Mouse (Mus musculus) midbrain, embryonic 15.5 days (tissue): ENCODE data around the gene H3f3a. TPM values are rescaled to one million over a fixed set of nuclear protein-coding genes. Genes with fewer than 3 reads are reported as not detected.

Experiments
- ATAC-seq: fragments of 200-750 bp; cut with Nextera tagmentation; replicated peaks from 2 replicates; pipeline ENCODE4 v1.8.0; 2017; ENCODE audit warnings: moderate TSS enrichment
- H3K27ac ChIP-seq: fragments of 300-500 bp; sonication (generic); 2 replicates; pipeline ENCODE4 v1.5.1; 2015; ENCODE audit warnings: mild to moderate bottlenecking, inconsistent platforms
- H3K27me3 ChIP-seq: fragments of 300-500 bp; sonication (generic); replicated peaks from 2 replicates; pipeline ENCODE4 v1.6.1; 2015; ENCODE audit warnings: inconsistent platforms
- H3K36me3 ChIP-seq: fragments of 300-500 bp; sonication (generic); replicated peaks from 2 replicates; pipeline ENCODE4 v1.6.1; 2015; ENCODE audit warnings: inconsistent platforms
- H3K4me1 ChIP-seq: fragments of 300-500 bp; sonication (generic); 2 replicates; pipeline ENCODE4 v1.6.1; 2015; ENCODE audit warnings: inconsistent platforms
- H3K4me2 ChIP-seq: fragments of 300-500 bp; sonication (generic); 2 replicates; pipeline ENCODE4 v1.6.1; 2015; ENCODE audit warnings: inconsistent platforms, mild to moderate bottlenecking, moderate library complexity
- H3K4me3 ChIP-seq: fragments of 300-500 bp; sonication (generic); 2 replicates; pipeline ENCODE4 v1.5.1; 2015; ENCODE audit warnings: mild to moderate bottlenecking, inconsistent platforms
- H3K9ac ChIP-seq: fragments of 300-500 bp; sonication (generic); 2 replicates; pipeline ENCODE4 v1.6.1; 2015; ENCODE audit warnings: mild to moderate bottlenecking, inconsistent platforms
- H3K9me3 ChIP-seq: fragments of 300-500 bp; sonication (generic); 2 replicates; pipeline ENCODE4 v1.6.1; 2016; ENCODE audit warnings: inconsistent platforms
- WGBS: fragments of 180-500 bp; shearing (Covaris S2); methylation state at CpG from one replicate; pipeline ENCODE4 v1.1.7; 2015; ENCODE audit warnings: mixed read lengths; 5-methylcytosine and 5-hydroxymethylcytosine counted together
- polyA plus RNA-seq: library from polyadenylated mRNA; unstranded; fragments of >200 nt; fragmentation: Nextera tagmentation; extraction: Ambion mirVana; gene quantifications from 2 replicates; pipeline ENCODE4 v1.2.1, GENCODE M21; 2015

The H3f3a gene
- polyA plus RNA-seq, 1 experiment from 2014 or later, result 3,070 TPM

- Histone ChIP-seq H3K27me3 (no peaks in the 10 kb centered on the region), H3K36me3 (0 out of 2 replicates have a peak, but pooled peaks cover 1% of the 10 kb centered on the region), H3K9ac (peak overlapping the region; percentile 2; the same call in 1 of the 2 replicates), H3K4me2 (peak overlapping the region; percentile 53), H3K27ac (peak overlapping the region; percentile 100), H3K9me3 (no peaks in the 10 kb centered on the region), H3K4me3 (peak overlapping the region; percentile 7; the same call in 1 of the 2 replicates), H3K4me1 (peaks cover 26% of the 10 kb centered on the region)
- 22% methylated on average over 12 of the region's 12 CpGs for WGBS
- no peak for ATAC-seq
Observed at GRCm38 (mm10) chr1:180815371-180816024, 1.8 kb upstream of the H3f3a start.

- Histone ChIP-seq H3K4me3 (peak overlapping the region; percentile 98), H3K36me3 (peaks cover 12% of the 10 kb centered on the region), H3K4me1 (peaks cover 44% of the 10 kb centered on the region), H3K27me3 (no peaks in the 10 kb centered on the region), H3K9me3 (no peaks in the 10 kb centered on the region), H3K27ac (peak overlapping the region; percentile 100), H3K4me2 (peak overlapping the region; percentile 56), H3K9ac (peak overlapping the region; percentile 98)
- peak; percentile 95 for ATAC-seq
- 1% methylated on average over 65 of the region's 65 CpGs for WGBS
Observed at GRCm38 (mm10) chr1:180813409-180813884, 296 bp downstream of the H3f3a start.

- H3K9ac ChIP-seq, result peak overlapping the region; percentile 98
- H3K36me3 ChIP-seq, result peaks cover 17% of the 10 kb centered on the region
- peak overlapping the region; percentile 56 for H3K4me2 ChIP-seq
- peak overlapping the region; percentile 98 for H3K4me3 ChIP-seq
- H3K27ac ChIP-seq, result peak overlapping the region; percentile 100
- peaks cover 50% of the 10 kb centered on the region for H3K4me1 ChIP-seq
- ATAC-seq, result peak; percentile 38
- under 1% methylated on average over 71 of the region's 71 CpGs for WGBS
- H3K27me3 ChIP-seq, result no peaks in the 10 kb centered on the region
- H3K9me3 ChIP-seq, result no peaks in the 10 kb centered on the region
Observed at GRCm38 (mm10) chr1:180812463-180813408, 1.0 kb downstream of the H3f3a start.

GRCm38 (mm10) chr1:180811596-180812462, 1.9 kb downstream of the H3f3a start:
- peak overlapping the region; percentile 56 for H3K4me2 ChIP-seq
- ATAC-seq, result no peak
- H3K9me3 ChIP-seq, result no peaks in the 10 kb centered on the region
- WGBS, result 4% methylated on average over 27 of the region's 27 CpGs
- peaks cover 26% of the 10 kb centered on the region for H3K36me3 ChIP-seq
- H3K4me1 ChIP-seq, result peaks cover 52% of the 10 kb centered on the region
- H3K4me3 ChIP-seq, result peak overlapping the region; percentile 98
- peak overlapping the region; percentile 100 for H3K27ac ChIP-seq
- H3K27me3 ChIP-seq, result no peaks in the 10 kb centered on the region
- peak overlapping the region; percentile 98 for H3K9ac ChIP-seq

- Histone ChIP-seq H3K36me3 (peaks cover 35% of the 10 kb centered on the region), H3K4me1 (peaks cover 57% of the 10 kb centered on the region), H3K4me3 (peak overlapping the region; percentile 98), H3K27me3 (no peaks in the 10 kb centered on the region), H3K4me2 (peak overlapping the region; percentile 56), H3K27ac (no peak overlapping the region), H3K9ac (0 out of 2 replicates have a peak overlapping the region, but pooled peaks have one; percentile 21), H3K9me3 (no peaks in the 10 kb centered on the region)
- 70% methylated on average over 7 of the region's 7 CpGs for WGBS
- no peak for ATAC-seq
Observed at GRCm38 (mm10) chr1:180810976-180811375, 2.8 kb downstream of the H3f3a start.

GRCm38 (mm10) chr1:180808831-180809230, 4.9 kb downstream of the H3f3a start:
- WGBS, result 69% methylated on average over 5 of the region's 5 CpGs
- no peak overlapping the region for H3K4me3 ChIP-seq
- H3K27me3 ChIP-seq, result no peaks in the 10 kb centered on the region
- H3K27ac ChIP-seq, result no peak overlapping the region
- H3K4me2 ChIP-seq, result no peak overlapping the region
- H3K4me1 ChIP-seq, result peaks cover 43% of the 10 kb centered on the region
- no peaks in the 10 kb centered on the region for H3K9me3 ChIP-seq
- H3K9ac ChIP-seq, result no peak overlapping the region
- peaks cover 56% of the 10 kb centered on the region for H3K36me3 ChIP-seq
- no peak for ATAC-seq

- no peaks in the 10 kb centered on the region for H3K9me3 ChIP-seq
- H3K4me1 ChIP-seq, result peaks cover 20% of the 10 kb centered on the region
- no peak for ATAC-seq
- no peak overlapping the region for H3K9ac ChIP-seq
- H3K27me3 ChIP-seq, result no peaks in the 10 kb centered on the region
- peaks cover 55% of the 10 kb centered on the region for H3K36me3 ChIP-seq
- H3K4me3 ChIP-seq, result no peak overlapping the region
- H3K27ac ChIP-seq, result no peak overlapping the region
- 92% methylated on average over 6 of the region's 6 CpGs for WGBS
- no peak overlapping the region for H3K4me2 ChIP-seq
Observed at GRCm38 (mm10) chr1:180803881-180804280, 9.9 kb downstream of the H3f3a start.

GRCm38 (mm10) chr1:180801466-180801994, 12.2 kb downstream of the H3f3a start:
- WGBS, result 86% methylated on average over 3 of the region's 3 CpGs

GRCm38 (mm10) chr1:180800814-180801213, 12.9 kb downstream of the H3f3a start:
- no peaks in the 10 kb centered on the region for H3K9me3 ChIP-seq
- WGBS, result 58% methylated on average over 2 of the region's 2 CpGs
- H3K4me3 ChIP-seq, result no peak overlapping the region
- no peak overlapping the region for H3K9ac ChIP-seq
- H3K36me3 ChIP-seq, result peaks cover 28% of the 10 kb centered on the region
- ATAC-seq, result no peak
- no peaks in the 10 kb centered on the region for H3K27me3 ChIP-seq
- H3K27ac ChIP-seq, result no peak overlapping the region
- H3K4me2 ChIP-seq, result no peak overlapping the region
- H3K4me1 ChIP-seq, result 0 out of 2 replicates have a peak, but pooled peaks cover under 1% of the 10 kb centered on the region

More at GRCm38 (mm10) chr1:180801466-180801994, 12.2 kb downstream of the H3f3a start:
- no peaks in the 10 kb centered on the region for H3K27me3 ChIP-seq
- H3K9me3 ChIP-seq, result no peaks in the 10 kb centered on the region
- H3K36me3 ChIP-seq, result peaks cover 35% of the 10 kb centered on the region
- no peak overlapping the region for H3K9ac ChIP-seq
- peak; percentile 33 for ATAC-seq
- H3K4me2 ChIP-seq, result no peak overlapping the region
- no peak overlapping the region for H3K4me3 ChIP-seq
- peaks cover 8% of the 10 kb centered on the region for H3K4me1 ChIP-seq
- H3K27ac ChIP-seq, result no peak overlapping the region

- Histone ChIP-seq H3K4me3 (no peak overlapping the region), H3K4me2 (no peak overlapping the region), H3K9me3 (no peaks in the 10 kb centered on the region), H3K27ac (no peak overlapping the region), H3K4me1 (no peaks in the 10 kb centered on the region), H3K9ac (no peak overlapping the region), H3K36me3 (peaks cover 20% of the 10 kb centered on the region), H3K27me3 (no peaks in the 10 kb centered on the region)
- 92% methylated on average over 5 of the region's 5 CpGs for WGBS
- ATAC-seq, result no peak
Observed at GRCm38 (mm10) chr1:180800022-180800421, 13.7 kb downstream of the H3f3a start.

- H3K4me3 ChIP-seq, result no peak overlapping the region
- no peak overlapping the region for H3K9ac ChIP-seq
- H3K27ac ChIP-seq, result no peak overlapping the region
- H3K27me3 ChIP-seq, result no peaks in the 10 kb centered on the region
- no peak for ATAC-seq
- 93% methylated on average over 5 of the region's 5 CpGs for WGBS
- H3K4me1 ChIP-seq, result peaks cover 1% of the 10 kb centered on the region
- H3K9me3 ChIP-seq, result no peaks in the 10 kb centered on the region
- peaks cover 12% of the 10 kb centered on the region for H3K36me3 ChIP-seq
- no peak overlapping the region for H3K4me2 ChIP-seq
Observed at GRCm38 (mm10) chr1:180799253-180799652, 14.5 kb downstream of the H3f3a start.
